Mouse (Mus musculus) intestine, embryonic 15.5 days (tissue): Measurements from ENCODE around the gene Sowaha. TPM values are rescaled to one million over a fixed set of nuclear protein-coding genes. Genes with fewer than 3 reads are reported as not detected.

Experiments
- ATAC-seq: fragments of 200-750 bp; cut with Nextera tagmentation; 2 replicates; pipeline ENCODE4 v1.8.0; 2017; ENCODE audit warnings: moderate TSS enrichment, moderate library complexity
- H3K27ac ChIP-seq: fragments of 300-500 bp; sonication (generic); 2 replicates; pipeline ENCODE4 v1.5.1; 2015; ENCODE audit warnings: mild to moderate bottlenecking, inconsistent platforms
- H3K27me3 ChIP-seq: fragments of 300-500 bp; sonication (generic); replicated peaks from 2 replicates; pipeline ENCODE4 v1.6.1; 2015; ENCODE audit warnings: inconsistent platforms
- H3K36me3 ChIP-seq: fragments of 300-500 bp; sonication (generic); 2 replicates; pipeline ENCODE4 v1.6.1; 2015; ENCODE audit warnings: inconsistent platforms
- H3K4me1 ChIP-seq: fragments of 300-500 bp; sonication (generic); replicated peaks from 2 replicates; pipeline ENCODE4 v1.6.1; 2015; ENCODE audit warnings: inconsistent platforms
- H3K4me2 ChIP-seq: fragments of 300-500 bp; sonication (generic); replicated peaks from 2 replicates; pipeline ENCODE4 v1.6.1; 2015; ENCODE audit warnings: mild to moderate bottlenecking, inconsistent platforms
- H3K4me3 ChIP-seq: fragments of 300-500 bp; sonication (generic); replicated peaks from 2 replicates; pipeline ENCODE4 v1.5.1; 2015; ENCODE audit warnings: inconsistent platforms
- H3K9ac ChIP-seq: fragments of 300-500 bp; sonication (generic); 2 replicates; pipeline ENCODE4 v1.6.1; 2015; ENCODE audit warnings: inconsistent platforms
- H3K9me3 ChIP-seq: fragments of 300-500 bp; sonication (generic); 2 replicates; pipeline ENCODE4 v1.6.1; 2016; ENCODE audit warnings: inconsistent platforms
- WGBS: fragments of 180-500 bp; shearing (Covaris S2); methylation state at CpG from one replicate; pipeline ENCODE4 v1.1.7; 2015; 5-methylcytosine and 5-hydroxymethylcytosine counted together
- polyA plus RNA-seq: library from polyadenylated mRNA; unstranded; fragments of >200 nt; fragmentation: Nextera tagmentation; extraction: Ambion mirVana; gene quantifications from 2 replicates; pipeline ENCODE4 v1.2.1, GENCODE M21; 2015

Gene Sowaha
- polyA plus RNA-seq, 1 experiment from 2014 or later, result 0.57 TPM

GRCm38 (mm10) chr11:53461727-53462126, 18.3 kb downstream of the Sowaha start:
- ATAC-seq, result no peak
- Histone ChIP-seq H3K4me1 (peaks cover 18% of the 10 kb centered on the region), H3K4me2 (no peak overlapping the region), H3K36me3 (no peaks in the 10 kb centered on the region), H3K9ac (no peak overlapping the region), H3K27me3 (peaks cover 56% of the 10 kb centered on the region), H3K27ac (no peak overlapping the region), H3K9me3 (no peaks in the 10 kb centered on the region), H3K4me3 (no peak overlapping the region)
- WGBS, result 30% methylated on average over 5 of the region's 5 CpGs

- Histone ChIP-seq H3K9ac (no peak overlapping the region), H3K36me3 (no peaks in the 10 kb centered on the region), H3K4me2 (no peak overlapping the region), H3K9me3 (no peaks in the 10 kb centered on the region), H3K27me3 (peaks cover 41% of the 10 kb centered on the region), H3K27ac (no peak overlapping the region), H3K4me3 (no peak overlapping the region), H3K4me1 (peaks cover 21% of the 10 kb centered on the region)
- no peak for ATAC-seq
- WGBS, result 83% methylated on average over 3 of the region's 3 CpGs
Observed at GRCm38 (mm10) chr11:53460192-53460591, 19.9 kb downstream of the Sowaha start.

GRCm38 (mm10) chr11:53458996-53459395, 21.1 kb downstream of the Sowaha start:
- Histone ChIP-seq H3K27ac (no peak overlapping the region), H3K4me1 (peaks cover 20% of the 10 kb centered on the region), H3K9me3 (no peaks in the 10 kb centered on the region), H3K27me3 (peaks cover 31% of the 10 kb centered on the region), H3K36me3 (no peaks in the 10 kb centered on the region), H3K4me2 (no peak overlapping the region), H3K4me3 (no peak overlapping the region), H3K9ac (no peak overlapping the region)
- no peak for ATAC-seq
- WGBS, result 68% methylated on average over 3 of the region's 3 CpGs

GRCm38 (mm10) chr11:53457372-53457954, 22.6 kb downstream of the Sowaha start:
- WGBS, result 9% methylated on average over 29 of the region's 29 CpGs
- Histone ChIP-seq H3K27me3 (peaks cover 16% of the 10 kb centered on the region), H3K9me3 (no peaks in the 10 kb centered on the region), H3K9ac (peak overlapping the region; percentile 55), H3K27ac (no peak overlapping the region), H3K4me3 (peak overlapping the region; percentile 48), H3K4me1 (peaks cover 10% of the 10 kb centered on the region; the same call in 1 of the 2 replicates), H3K4me2 (peak overlapping the region; percentile 86), H3K36me3 (no peaks in the 10 kb centered on the region)
- ATAC-seq, result peak; percentile 52

GRCm38 (mm10) chr11:53456474-53457371, 23.4 kb downstream of the Sowaha start, which contains the start of the genes Gm10447 and Shroom1:
Gene Gm10447 (minus strand): TSS chr11:53457110.
Gene Shroom1 (plus strand): TSS chr11:53457205.
- peaks cover 9% of the 10 kb centered on the region for H3K27me3 ChIP-seq
- no peak within 1 kb of the TSS for H3K27ac ChIP-seq
- 5% methylated on average over 41 of the region's 42 CpGs for WGBS

GRCm38 (mm10) chr11:53453031-53453430, 27.0 kb downstream of the Sowaha start:
- H3K4me1 ChIP-seq, result peaks cover 21% of the 10 kb centered on the region
- H3K9me3 ChIP-seq, result no peaks in the 10 kb centered on the region
- H3K36me3 ChIP-seq, result no peaks in the 10 kb centered on the region
- H3K4me2 ChIP-seq, result no peak overlapping the region
- no peak overlapping the region for H3K9ac ChIP-seq
- no peak overlapping the region for H3K27ac ChIP-seq
- H3K4me3 ChIP-seq, result no peak overlapping the region
- H3K27me3 ChIP-seq, result 0 out of 2 replicates have a peak, but pooled peaks cover 2% of the 10 kb centered on the region
- no peak for ATAC-seq
- 79% methylated on average over 5 of the region's 5 CpGs for WGBS

More at GRCm38 (mm10) chr11:53456474-53457371, 23.4 kb downstream of the Sowaha start, which contains the start of the genes Gm10447 and Shroom1:
- H3K4me3 ChIP-seq, result peak within 1 kb of the TSS; percentile 48
- H3K36me3 ChIP-seq, result no peaks in the 10 kb centered on the region
- peak within 1 kb of the TSS; percentile 86 for H3K4me2 ChIP-seq
- peak within 1 kb of the TSS; percentile 55 for H3K9ac ChIP-seq
- no peaks in the 10 kb centered on the region for H3K9me3 ChIP-seq
- ATAC-seq, result peak; percentile 86
- H3K4me1 ChIP-seq, result peaks cover 10% of the 10 kb centered on the region; the same call in 1 of the 2 replicates

- Histone ChIP-seq H3K4me3 (no peak overlapping the region), H3K27me3 (no peaks in the 10 kb centered on the region), H3K36me3 (no peaks in the 10 kb centered on the region), H3K9me3 (no peaks in the 10 kb centered on the region), H3K9ac (no peak overlapping the region), H3K27ac (no peak overlapping the region), H3K4me1 (peaks cover 18% of the 10 kb centered on the region), H3K4me2 (no peak overlapping the region)
- no peak for ATAC-seq
- WGBS, result 97% methylated on average over 9 of the region's 9 CpGs
Observed at GRCm38 (mm10) chr11:53452396-53452795, 27.7 kb downstream of the Sowaha start.

GRCm38 (mm10) chr11:53451361-53451760, 28.7 kb downstream of the Sowaha start:
- 35% methylated on average over 2 of the region's 2 CpGs for WGBS
- ATAC-seq, result peak; percentile 46; the same call in 1 of the 2 replicates

GRCm38 (mm10) chr11:53450070-53450705, 29.9 kb downstream of the Sowaha start:
- H3K9ac ChIP-seq, result no peak overlapping the region
- H3K27ac ChIP-seq, result peak overlapping the region; percentile 67; the same call in 1 of the 2 replicates
- H3K4me1 ChIP-seq, result peaks cover 11% of the 10 kb centered on the region; the same call in 1 of the 2 replicates
- no peaks in the 10 kb centered on the region for H3K9me3 ChIP-seq
- ATAC-seq, result peak; percentile 79
- H3K4me3 ChIP-seq, result no peak overlapping the region
- no peaks in the 10 kb centered on the region for H3K36me3 ChIP-seq
- WGBS, result 30% methylated on average over 15 of the region's 15 CpGs
- 0 out of 2 replicates have a peak overlapping the region, but pooled peaks have one; percentile 17 for H3K4me2 ChIP-seq
- H3K27me3 ChIP-seq, result no peaks in the 10 kb centered on the region

More at GRCm38 (mm10) chr11:53451361-53451760, 28.7 kb downstream of the Sowaha start:
- Histone ChIP-seq H3K9ac (no peak overlapping the region), H3K9me3 (no peaks in the 10 kb centered on the region), H3K27ac (peak overlapping the region; percentile 67; the same call in 1 of the 2 replicates), H3K36me3 (no peaks in the 10 kb centered on the region), H3K4me1 (peaks cover 12% of the 10 kb centered on the region), H3K27me3 (no peaks in the 10 kb centered on the region), H3K4me3 (no peak overlapping the region), H3K4me2 (no peak overlapping the region)

- ATAC-seq, result no peak
- no peak overlapping the region for H3K9ac ChIP-seq
- H3K27ac ChIP-seq, result no peak overlapping the region
- H3K36me3 ChIP-seq, result no peaks in the 10 kb centered on the region
- no peaks in the 10 kb centered on the region for H3K27me3 ChIP-seq
- WGBS, result 81% methylated on average over 1 of the region's 1 CpGs
- H3K4me1 ChIP-seq, result peaks cover 11% of the 10 kb centered on the region; the same call in 1 of the 2 replicates
- H3K4me3 ChIP-seq, result no peak overlapping the region
- H3K4me2 ChIP-seq, result no peak overlapping the region
- no peaks in the 10 kb centered on the region for H3K9me3 ChIP-seq
Observed at GRCm38 (mm10) chr11:53448529-53448928, 31.5 kb downstream of the Sowaha start.

GRCm38 (mm10) chr11:53447996-53448395, 32.1 kb downstream of the Sowaha start:
- no peaks in the 10 kb centered on the region for H3K9me3 ChIP-seq
- H3K4me1 ChIP-seq, result peaks cover 11% of the 10 kb centered on the region; the same call in 1 of the 2 replicates
- no peak overlapping the region for H3K4me2 ChIP-seq
- no peak overlapping the region for H3K4me3 ChIP-seq
- whole genome bisulfite sequencing, result 90% methylated on average over 8 of the region's 8 CpGs
- H3K27ac ChIP-seq, result no peak overlapping the region
- no peaks in the 10 kb centered on the region for H3K27me3 ChIP-seq
- ATAC-seq, result no peak
- no peaks in the 10 kb centered on the region for H3K36me3 ChIP-seq
- H3K9ac ChIP-seq, result no peak overlapping the region

- H3K4me2 ChIP-seq, result no peak overlapping the region
- H3K27me3 ChIP-seq, result no peaks in the 10 kb centered on the region
- 65% methylated on average over 13 of the region's 13 CpGs for WGBS
- peaks cover 10% of the 10 kb centered on the region; the same call in 1 of the 2 replicates for H3K4me1 ChIP-seq
- H3K9me3 ChIP-seq, result no peaks in the 10 kb centered on the region
- no peak for ATAC-seq
- no peaks in the 10 kb centered on the region for H3K36me3 ChIP-seq
- H3K27ac ChIP-seq, result no peak overlapping the region
- no peak overlapping the region for H3K4me3 ChIP-seq
- no peak overlapping the region for H3K9ac ChIP-seq
Observed at GRCm38 (mm10) chr11:53446183-53446582, 33.9 kb downstream of the Sowaha start.
